Mouse (Mus musculus): ENCODE results near the gene Orai3. TPM values are rescaled to one million over a fixed set of nuclear protein-coding genes. Genes with fewer than 3 reads are reported as not detected.

The Orai3 gene
- total and polyA plus RNA-seq, 3 experiments = 37.5 to 47.2 TPM; not detected in 1

DNA sequence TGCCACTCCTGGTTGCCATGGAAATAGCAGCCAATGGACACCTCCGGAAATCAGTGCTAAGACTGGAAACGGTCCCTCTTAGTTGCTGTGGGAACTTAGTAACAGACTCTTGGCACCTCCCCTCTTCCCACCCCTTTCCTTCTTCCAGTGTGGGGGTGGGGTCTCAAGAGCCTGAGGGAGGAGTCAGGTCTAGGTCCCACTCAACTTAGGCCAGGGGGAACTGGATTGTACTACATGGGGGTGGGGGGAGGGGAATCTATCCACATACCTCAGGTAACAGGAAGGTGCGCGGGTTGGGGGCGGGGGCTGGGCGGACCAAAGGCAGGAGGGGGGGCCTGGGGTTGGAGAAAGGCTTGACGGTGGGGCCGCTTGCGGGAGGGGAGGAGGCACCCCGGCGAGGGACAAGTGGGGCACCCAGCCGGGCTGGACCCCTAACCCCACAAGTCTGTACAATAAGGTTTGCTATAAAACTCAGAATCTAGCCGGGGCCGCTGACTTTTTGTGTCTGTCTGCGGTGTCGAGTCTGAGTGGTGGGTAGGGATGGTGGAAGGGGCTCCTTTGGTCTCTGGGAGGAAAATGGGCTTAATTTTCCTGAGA, 520 bp upstream of the Orai3 start:
- H3K9me3 ChIP-seq (replicated peaks; ENCODE audit: insufficient read depth, low read length) = no peaks in the 10 kb centered on the region
- peak overlapping the region; percentile 82 to 93 for H3K4me3 ChIP-seq (ENCODE audit: control insufficient read depth in 1 of 2, insufficient read depth in 1 of 2, low read depth in 2 of 2, low read length in 2 of 2)
- peak; percentile 98 for DNase-seq (ENCODE audit: low read depth, low spot score)
- no peaks in the 10 kb centered on the region for H3K27me3 ChIP-seq (ENCODE audit: control insufficient read depth in 1 of 2, insufficient read depth in 2 of 2, low read length in 2 of 2)
- H3K27ac ChIP-seq (ENCODE audit: control insufficient read depth, low read depth, low read length) = peak overlapping the region; percentile 93
- H3K79me2 ChIP-seq (ENCODE audit: control insufficient read depth, insufficient read depth, low read length, poor library complexity) = peaks cover 24% of the 10 kb centered on the region
- peak overlapping the region; percentile 98 for H3K9ac ChIP-seq (ENCODE audit: control insufficient read depth, low read depth, low read length, poor library complexity, severe bottlenecking)
- H3K4me1 ChIP-seq (ENCODE audit: control insufficient read depth in 1 of 2, insufficient read depth in 2 of 2, low read length in 2 of 2) = peaks cover 5 to 32% of the 10 kb centered on the region in 2 experiments; a peak in 3 of 4 replicates
- peaks cover 0 to 27% of the 10 kb centered on the region in 2 experiments; a peak in 2 of 4 replicates for H3K36me3 ChIP-seq (ENCODE audit: control insufficient read depth in 1 of 2, insufficient read depth in 2 of 2, low read length in 2 of 2)
- TF ChIP-seq SIN3A (IDR thresholded peaks at IDR 0.05; ENCODE audit: low read length) (no peak; the same call in 1 of the 2 replicates), CHD1 (IDR thresholded peaks at IDR 0.05; ENCODE audit: low read depth, low read length) (peak; percentile 11; the same call in 1 of the 2 replicates), ETS1 (IDR thresholded peaks at IDR 0.05; ENCODE audit: low read depth, low read length) (peak; percentile 41; the same call in 1 of the 2 replicates), TCF12 (IDR thresholded peaks at IDR 0.05; ENCODE audit: low read depth, low read length) (no peak; the same call in 1 of the 2 replicates), MAZ (IDR thresholded peaks at IDR 0.05; ENCODE audit: low read depth, low read length) (peak; percentile 43; the same call in 1 of the 2 replicates), MEF2A (IDR thresholded peaks at IDR 0.05; ENCODE audit: extremely low read depth, insufficient replicate concordance, low read depth, low read length, poor library complexity, severe bottlenecking) (no peak), SMC3 (IDR thresholded peaks at IDR 0.05; ENCODE audit: low read depth, low read length) (no peak), JUND (IDR thresholded peaks at IDR 0.05; ENCODE audit: low read depth, low read length) (no peak), ZC3H11A (IDR thresholded peaks at IDR 0.05; ENCODE audit: low read depth, low read length) (no peak), ZNF384 (IDR thresholded peaks at IDR 0.05; ENCODE audit: low read depth, low read length) (no peak), GATA1 (IDR thresholded peaks at IDR 0.05; ENCODE audit: low read depth, low read length) (no peak), MAFK (IDR thresholded peaks at IDR 0.05; ENCODE audit: borderline replicate concordance, low read depth, low read length) (no peak), BHLHE40 (IDR thresholded peaks at IDR 0.05; ENCODE audit: borderline replicate concordance, low read depth, low read length) (0 out of 2 replicates have a peak, but pooled peaks have one; percentile 29), UBTF (IDR thresholded peaks at IDR 0.05; ENCODE audit: borderline replicate concordance, insufficient read depth, low read depth, low read length) (no peak), USF1 (IDR thresholded peaks at IDR 0.05; ENCODE audit: low read depth, low read length) (no peak), NRF1 (IDR thresholded peaks at IDR 0.05; ENCODE audit: insufficient read depth, low read depth, low read length, poor library complexity, severe bottlenecking) (no peak), NELFE (IDR thresholded peaks at IDR 0.05; ENCODE audit: low read depth, low read length) (peak; percentile 24; the same call in 1 of the 2 replicates), KAT2A (conservative IDR thresholded peaks at IDR 0.05; ENCODE audit: low read depth, low read length) (no peak), MYC (IDR thresholded peaks at IDR 0.05; ENCODE audit: low read depth, low read length) (no peak), MXI1 (IDR thresholded peaks at IDR 0.05; ENCODE audit: low read depth, low read length) (peak; percentile 1; the same call in 1 of the 2 replicates), HCFC1 (IDR thresholded peaks at IDR 0.05; ENCODE audit: low read depth, low read length) (peak; percentile 61; the same call in 1 of the 2 replicates), RAD21 (IDR thresholded peaks at IDR 0.05; ENCODE audit: low read depth, low read length) (no peak), ELF1 (IDR thresholded peaks at IDR 0.05; ENCODE audit: low read depth, low read length) (peak; percentile 79), RCOR1 (IDR thresholded peaks at IDR 0.05; ENCODE audit: low read depth, low read length) (peak; percentile 69), E2F4 (IDR thresholded peaks at IDR 0.05; ENCODE audit: borderline replicate concordance, low read depth, low read length) (no peak), ZKSCAN1 (IDR thresholded peaks at IDR 0.05; ENCODE audit: low read depth, low read length) (no peak), CHD2 (IDR thresholded peaks at IDR 0.05; ENCODE audit: low read length) (no peak; the same call in 1 of the 2 replicates), ZMIZ1 (IDR thresholded peaks at IDR 0.05; ENCODE audit: low read depth, low read length) (no peak), MAX (IDR thresholded peaks at IDR 0.05; ENCODE audit: low read length) (no peak), CTCF (IDR thresholded peaks at IDR 0.05 in 2 of 3, conservative IDR thresholded peaks at IDR 0.05 in 1 of 3; ENCODE audit: control insufficient read depth in 1 of 3, insufficient read depth in 1 of 3, low read depth in 2 of 3, low read length in 3 of 3, poor library complexity in 1 of 3, severe bottlenecking in 1 of 3) (no peak), TAL1 (IDR thresholded peaks at IDR 0.05; ENCODE audit: low read length) (no peak), POLR2A (IDR thresholded peaks at IDR 0.05; ENCODE audit: control insufficient read depth in 1 of 2, insufficient read depth in 1 of 2, low read depth in 1 of 2, low read length in 2 of 2, poor library complexity in 1 of 2) (no peak), GABPA (IDR thresholded peaks at IDR 0.05; ENCODE audit: low read depth, low read length) (no peak), TBP (IDR thresholded peaks at IDR 0.05; ENCODE audit: low read depth, low read length) (no peak), POLR2AphosphoS2 (IDR thresholded peaks at IDR 0.05; ENCODE audit: low read length) (no peak), USF2 (IDR thresholded peaks at IDR 0.05; ENCODE audit: borderline replicate concordance in 1 of 2, insufficient read depth in 1 of 2, low read depth in 1 of 2, low read length in 2 of 2) (no peak)
